Mouse (Mus musculus): Measurements from ENCODE around the gene Wdfy4.

GRCm38 (mm10) chr14:32911187-32911586 is 274.1 kb downstream of the Wdfy4 start:
- TF ChIP-seq EP300 (IDR thresholded peaks at IDR 0.05; ENCODE audit: insufficient read depth, low read depth, low read length) (no peak), POLR2A (IDR thresholded peaks at IDR 0.05; ENCODE audit: insufficient read depth, low read length) (no peak), CTCF (IDR thresholded peaks at IDR 0.05; ENCODE audit: low read depth, low read length) (no peak)

Measured in ES-Bruce4 (cell line).